Mouse (Mus musculus): ENCODE data around the gene Hoxa5.

The Hoxa5 gene

DNA sequence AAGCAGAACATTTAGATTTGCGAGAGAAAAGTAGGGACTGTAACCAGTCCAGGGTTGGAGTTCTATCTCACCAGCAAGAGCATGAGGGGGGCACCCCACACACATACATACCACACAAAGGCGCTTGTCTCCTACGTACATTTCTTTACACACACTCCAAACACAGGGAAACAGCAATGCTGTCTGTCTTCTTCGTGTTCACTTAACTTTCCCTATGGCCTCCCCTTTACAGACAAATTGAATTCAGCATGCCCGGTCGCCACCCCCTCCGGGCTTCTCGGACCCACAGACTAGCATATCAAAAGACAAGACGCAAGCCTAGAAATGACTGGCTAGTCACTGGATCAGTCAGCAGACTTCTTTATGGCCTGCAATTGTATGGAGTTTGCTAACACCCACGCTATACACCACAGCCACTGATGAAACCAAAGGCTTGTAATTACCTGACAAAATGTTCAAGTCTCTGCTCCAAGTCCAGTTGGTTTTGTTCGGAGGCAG, 24.1 kb downstream of the Hoxa5 start:
- DNase-seq (ENCODE audit: low read depth in 2 of 2, low spot score in 2 of 2) = no peak

DNA sequence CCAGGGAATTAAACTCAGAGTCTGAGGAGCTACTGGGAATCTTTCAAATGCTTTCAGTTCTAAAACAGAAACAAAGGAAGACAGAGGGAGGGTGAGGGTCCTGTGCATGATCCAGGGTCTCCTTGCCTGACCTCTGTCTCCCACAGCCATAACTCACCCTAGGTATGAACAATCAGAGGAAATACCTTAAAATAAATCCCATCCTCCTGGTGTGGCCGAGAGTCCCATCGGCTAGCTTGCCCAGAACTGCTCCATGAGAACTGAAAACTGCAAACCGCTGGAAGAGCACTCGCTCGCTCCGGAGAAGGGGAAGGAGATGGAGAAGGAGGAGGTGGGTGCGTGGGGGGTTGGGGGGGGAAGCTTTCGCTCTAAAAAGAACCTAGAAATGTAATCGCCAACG, 24.7 kb downstream of the Hoxa5 start:
- DNase-seq (ENCODE audit: low read depth in 2 of 2, low spot score in 2 of 2) = no peak

DNA sequence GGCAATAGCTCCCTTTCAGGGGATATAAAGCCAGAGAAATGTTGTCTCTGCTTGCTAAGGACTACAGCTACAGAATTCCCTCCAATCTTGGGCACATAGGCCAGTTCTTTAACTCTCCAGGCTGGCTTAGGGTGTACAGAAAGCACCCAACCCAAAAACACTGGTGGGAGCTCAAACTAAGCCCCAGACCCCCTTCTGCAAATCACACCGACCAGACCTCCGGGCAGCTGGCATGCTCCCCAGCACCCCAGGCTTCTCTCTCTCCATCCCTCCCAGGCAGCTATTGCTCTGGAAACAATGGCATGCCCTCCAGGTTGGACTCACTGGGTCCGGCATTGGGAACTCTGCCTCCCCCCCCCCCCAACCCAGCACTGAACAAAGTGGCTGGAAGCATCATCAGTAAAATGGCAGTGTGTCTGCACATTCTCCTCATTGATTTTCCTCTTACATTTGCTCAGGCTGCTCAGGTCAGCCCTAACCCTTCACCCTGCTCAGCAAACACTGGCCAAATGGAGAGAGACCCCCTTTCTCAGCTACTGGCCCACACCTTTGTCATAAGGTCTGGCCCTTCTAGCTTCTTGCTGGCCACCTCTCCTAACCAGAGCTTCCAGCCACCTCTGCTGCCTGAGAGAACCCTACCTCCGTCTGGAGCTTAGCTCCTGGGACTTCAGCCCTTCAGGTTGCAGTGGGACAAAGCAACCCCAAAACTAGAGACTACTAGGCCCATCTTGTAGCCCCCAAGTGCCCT, 25.3 kb downstream of the Hoxa5 start:
- no peak for DNase-seq (ENCODE audit: low read depth in 2 of 2, low spot score in 2 of 2)

DNA sequence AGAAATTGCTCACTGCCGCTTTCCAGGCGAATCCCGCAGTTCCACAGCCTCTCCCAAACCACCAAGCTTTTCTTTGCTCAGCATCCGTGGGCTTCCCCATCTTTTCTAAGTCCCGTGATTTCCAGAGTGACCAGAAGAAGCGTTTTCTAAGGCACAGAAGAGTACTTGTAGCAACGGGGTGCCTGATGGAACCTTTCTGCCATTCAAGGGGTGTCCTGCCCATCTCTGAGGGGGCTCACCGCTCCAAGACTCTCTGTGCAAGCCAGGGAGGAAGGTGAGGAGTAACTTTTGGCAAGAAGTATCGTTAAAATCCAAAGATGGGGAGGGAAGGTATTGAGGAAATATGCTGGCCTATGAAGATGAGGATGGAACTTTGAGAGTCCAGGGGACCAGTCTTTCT, 26.6 kb downstream of the Hoxa5 start:
- DNase-seq (ENCODE audit: low read depth in 2 of 2, low spot score in 2 of 2) = no peak

DNA sequence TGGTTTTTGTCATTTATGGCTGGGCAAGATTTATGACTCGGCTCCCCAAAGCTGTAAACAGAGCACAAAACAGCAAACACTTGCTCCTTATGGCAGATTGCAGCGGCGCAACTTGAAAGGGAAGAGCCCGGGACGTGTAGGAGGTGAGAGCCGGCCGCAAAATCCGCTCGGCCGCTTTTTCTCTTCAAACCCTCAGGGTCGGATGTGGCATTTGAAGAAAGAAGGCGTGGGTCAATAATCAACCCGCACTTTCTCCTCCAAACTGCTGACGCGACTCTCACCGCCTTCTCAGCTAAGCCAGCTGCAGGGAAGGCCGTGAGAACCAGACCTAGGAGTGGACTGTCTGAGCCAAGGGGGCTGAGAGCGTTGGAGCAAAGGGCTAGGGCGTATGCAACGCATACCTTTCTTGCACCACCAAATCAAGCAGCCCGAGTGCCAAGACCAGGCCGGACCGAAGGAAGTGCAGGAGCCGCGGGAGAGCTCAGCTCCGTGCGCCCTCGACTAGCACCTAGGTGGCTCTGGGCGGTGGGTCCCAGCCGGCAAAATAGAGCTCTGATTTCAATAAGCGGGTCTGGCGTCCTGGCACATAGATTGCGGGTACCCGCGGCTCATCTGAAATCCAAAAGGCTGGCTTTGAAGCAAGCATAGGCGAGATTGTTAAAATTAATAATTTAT, 27.2 kb downstream of the Hoxa5 start, which contains the start of gene 5730596B20Rik:
Gene 5730596B20Rik (plus strand): TSS at position 438 of the 675 bp plus-strand sequence.
- DNase-seq (ENCODE audit: low read depth in 2 of 2, low spot score in 2 of 2) = no peak

DNA sequence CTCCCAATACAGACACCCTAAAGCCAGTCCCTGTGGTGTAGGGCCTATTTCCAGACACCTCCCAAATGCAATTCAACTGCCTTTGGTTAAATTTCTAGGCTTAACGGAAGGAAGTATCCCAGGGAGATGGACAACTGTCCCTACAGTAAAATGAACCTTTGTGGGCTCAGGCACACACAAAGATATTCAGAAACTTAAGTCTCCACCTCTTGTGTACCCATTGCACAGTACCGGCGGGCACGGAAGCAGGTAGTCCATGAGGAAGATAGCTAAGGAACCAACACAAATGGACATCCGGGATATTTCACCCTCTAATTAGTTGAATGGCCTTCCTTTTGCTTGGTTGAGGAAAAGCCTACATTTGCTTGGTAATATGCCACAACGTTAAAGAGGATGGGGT, 28.0 kb downstream of the Hoxa5 start:
- DNase-seq (ENCODE audit: low read depth in 2 of 2, low spot score in 2 of 2) = no peak

DNA sequence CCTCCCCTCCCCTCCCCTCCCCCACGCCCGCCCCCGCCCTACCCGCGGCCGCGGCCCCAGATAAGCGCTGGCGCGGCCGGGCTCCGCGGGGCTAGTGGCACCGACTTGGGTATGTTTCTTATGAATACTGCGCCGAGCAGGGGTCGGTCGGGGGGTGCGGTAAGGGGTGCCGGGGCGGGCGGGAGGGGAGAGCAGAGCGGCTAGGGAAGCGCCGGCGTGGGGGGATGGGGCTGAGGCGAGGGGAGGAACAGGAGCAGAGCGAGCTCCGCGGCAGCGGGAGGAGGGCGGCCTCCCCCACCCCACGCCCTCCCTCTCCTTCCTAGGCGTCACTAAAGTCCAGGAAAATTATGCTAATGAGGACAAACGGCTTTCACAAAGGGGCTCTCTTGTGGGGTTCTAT, 28.5 kb downstream of the Hoxa5 start:
- DNase-seq (ENCODE audit: low read depth in 2 of 2, low spot score in 2 of 2) = no peak

DNA sequence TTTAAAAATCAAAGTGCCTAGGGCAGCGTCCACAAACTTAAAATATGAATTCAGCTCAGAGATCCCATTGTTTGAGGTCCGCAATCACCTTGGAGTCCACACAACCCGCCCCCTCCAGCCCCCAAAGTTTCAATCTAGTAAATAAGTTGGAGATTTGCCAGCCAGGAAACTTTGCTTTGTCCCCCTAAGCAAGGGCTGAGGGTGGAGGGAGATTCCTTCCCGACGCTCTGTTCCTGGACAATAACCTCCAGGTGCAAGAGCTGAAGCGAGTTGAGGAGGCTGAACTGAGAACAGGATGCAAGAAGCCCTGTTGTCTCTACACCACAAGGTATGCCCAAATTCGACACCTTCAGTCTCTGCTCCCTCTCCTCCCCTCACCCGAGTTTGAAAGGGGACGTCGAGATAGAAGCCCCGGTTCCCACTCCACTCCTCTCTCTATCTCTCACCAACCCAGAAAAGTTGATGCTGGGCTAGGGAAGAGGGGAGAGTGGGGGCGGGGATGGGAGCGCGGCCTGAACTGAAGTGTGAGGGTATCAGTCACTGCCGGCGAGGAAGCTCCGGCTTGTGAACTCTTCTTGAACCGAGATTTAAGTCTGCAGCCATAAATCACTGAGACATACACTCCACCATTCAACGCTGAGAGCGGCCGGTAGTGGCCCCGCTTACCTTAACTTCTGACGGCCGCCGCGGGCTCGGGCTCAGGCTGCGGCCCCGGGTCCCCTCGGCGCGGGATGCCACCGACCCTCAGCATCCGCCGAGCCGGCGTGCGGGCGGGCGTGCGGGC, 29.2 kb downstream of the Hoxa5 start:
- no peak for DNase-seq (ENCODE audit: low read depth in 2 of 2, low spot score in 2 of 2)

DNA sequence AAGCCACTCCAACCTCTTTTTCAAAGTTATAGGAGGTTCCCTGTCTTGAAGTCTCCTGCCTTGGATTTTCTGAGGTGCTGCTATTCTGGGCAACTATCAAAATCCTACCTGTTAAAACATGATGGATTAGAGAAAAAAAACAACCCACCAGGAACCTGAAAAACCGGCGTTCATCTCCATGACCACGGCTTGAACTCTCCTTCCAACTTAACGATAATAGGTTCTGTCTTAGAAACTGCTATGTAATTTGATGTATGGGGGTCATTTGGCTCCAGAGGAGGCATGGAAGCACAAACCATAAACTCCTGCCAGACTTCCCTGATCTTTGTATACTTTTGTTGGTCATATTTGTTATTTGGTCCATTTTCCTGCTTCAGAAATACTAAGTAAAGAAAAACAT, 30.7 kb downstream of the Hoxa5 start:
- no peak for DNase-seq (ENCODE audit: low read depth in 2 of 2, low spot score in 2 of 2)

DNA sequence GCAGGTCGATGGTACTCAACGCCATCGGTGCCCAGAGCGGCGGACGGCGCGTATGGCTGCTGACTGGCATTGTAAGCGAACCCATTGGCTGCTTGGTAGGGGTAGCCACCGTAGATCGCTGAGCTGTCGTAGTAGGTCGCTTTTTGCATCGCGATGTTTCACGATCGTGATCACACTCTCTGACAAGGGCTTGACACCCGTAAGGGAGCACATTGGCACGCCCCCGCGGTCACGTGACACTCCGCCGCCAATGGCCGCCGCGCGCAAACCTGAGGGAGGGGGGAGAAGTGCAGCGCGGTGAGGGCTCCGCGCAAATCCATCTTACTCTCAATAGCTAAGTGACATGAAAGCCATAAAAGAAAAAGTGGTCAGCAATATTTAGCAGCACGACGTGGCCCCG, 31.9 kb downstream of the Hoxa5 start:
- DNase-seq (ENCODE audit: low read depth in 2 of 2, low spot score in 2 of 2) = no peak

DNA sequence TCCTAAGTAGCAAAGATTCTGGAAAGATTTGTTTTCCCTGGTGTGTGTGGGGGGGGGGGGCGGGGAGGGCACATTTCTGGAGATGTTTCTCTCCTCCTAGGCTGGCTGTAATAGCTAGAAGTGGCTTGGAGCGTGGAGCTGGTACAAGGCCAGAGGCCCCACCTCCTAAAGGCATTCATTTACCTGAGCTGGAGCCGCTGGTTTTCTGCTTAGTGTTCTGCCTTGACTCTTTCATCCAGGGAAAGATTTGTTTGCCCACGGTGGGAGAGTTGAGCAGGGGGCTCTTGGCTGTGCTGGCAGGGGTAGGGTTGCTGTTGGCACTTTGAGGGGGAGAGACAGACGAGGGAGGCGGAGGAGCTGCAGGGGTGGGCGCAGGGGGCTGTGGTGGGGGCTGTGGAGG, 32.4 kb downstream of the Hoxa5 start:
- no peak for DNase-seq (ENCODE audit: low read depth in 2 of 2, low spot score in 2 of 2)

DNA sequence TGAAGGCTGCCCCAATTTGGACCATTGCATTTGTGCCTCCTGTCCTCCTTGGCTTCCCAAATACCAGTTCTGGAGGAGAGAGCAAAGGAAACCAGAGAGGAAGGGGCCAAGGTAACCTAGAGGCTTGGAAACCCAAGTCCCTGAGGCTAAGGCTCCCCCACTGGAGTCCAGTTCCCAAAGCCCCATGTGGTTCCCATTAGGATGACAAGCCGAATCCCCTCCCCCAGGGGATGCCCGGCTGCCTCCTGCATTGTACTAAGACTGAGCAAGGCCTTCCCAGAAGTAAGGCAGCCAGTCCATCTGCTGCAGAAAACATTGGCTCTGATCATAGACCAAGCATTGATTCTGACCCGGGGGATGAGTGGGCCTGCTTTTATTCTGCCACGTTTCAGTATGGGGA, 33.1 kb downstream of the Hoxa5 start:
- no peak for DNase-seq (ENCODE audit: low read depth in 2 of 2, low spot score in 2 of 2)

DNA sequence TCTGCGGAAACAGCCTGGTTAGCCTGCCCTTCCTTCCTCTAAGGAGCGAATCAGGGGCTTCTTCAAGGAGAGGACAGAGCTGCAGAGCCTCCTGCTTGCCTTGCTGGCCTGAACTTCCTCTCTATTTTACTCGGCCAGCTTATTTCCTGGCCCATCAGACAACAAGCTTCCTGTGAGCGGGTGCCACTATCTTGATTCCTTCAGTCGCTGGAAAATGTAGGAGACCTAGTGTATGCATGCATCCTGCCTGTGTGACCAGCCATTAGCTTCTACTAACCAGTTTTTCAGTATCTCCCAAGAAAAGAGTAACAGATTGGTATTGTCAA, 33.5 kb downstream of the Hoxa5 start:
- no peak for DNase-seq (ENCODE audit: low read depth in 2 of 2, low spot score in 2 of 2)

DNA sequence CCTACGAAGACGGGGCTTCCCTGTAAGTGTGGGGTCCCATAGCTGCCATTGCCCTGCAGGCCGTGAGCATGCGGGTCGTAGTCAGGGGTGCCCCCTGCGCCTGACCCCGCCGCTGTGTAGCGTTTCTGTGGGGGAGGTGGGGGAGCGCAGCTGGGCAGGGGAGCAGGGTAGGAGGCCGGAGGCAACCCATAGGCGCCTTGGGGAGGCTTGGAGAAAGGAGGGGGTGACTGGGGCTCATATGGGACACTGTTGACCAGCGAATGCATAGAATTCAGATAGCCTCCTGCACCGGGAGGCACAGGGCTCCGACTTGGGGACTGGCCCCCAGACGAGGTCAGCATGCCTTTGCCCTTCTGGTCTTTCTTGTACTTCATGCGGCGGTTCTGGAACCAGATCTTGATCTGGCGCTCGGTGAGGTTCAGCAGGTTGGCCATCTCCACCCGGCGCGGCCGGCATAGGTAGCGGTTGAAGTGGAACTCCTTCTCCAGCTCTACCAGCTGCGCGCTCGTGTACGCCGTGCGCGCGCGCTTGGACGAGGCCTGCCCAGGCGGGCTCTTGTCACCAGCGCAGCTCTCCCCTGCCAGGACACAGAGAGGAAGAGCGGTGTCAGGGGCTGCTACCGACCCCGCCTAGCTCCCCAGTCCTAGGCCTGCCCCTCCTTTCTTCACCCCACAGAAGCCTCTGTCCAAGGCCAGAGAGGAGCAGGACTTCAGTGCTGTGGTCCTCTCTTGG, 34.1 kb downstream of the Hoxa5 start:
- DNase-seq (ENCODE audit: low read depth in 2 of 2, low spot score in 2 of 2) = no peak

DNA sequence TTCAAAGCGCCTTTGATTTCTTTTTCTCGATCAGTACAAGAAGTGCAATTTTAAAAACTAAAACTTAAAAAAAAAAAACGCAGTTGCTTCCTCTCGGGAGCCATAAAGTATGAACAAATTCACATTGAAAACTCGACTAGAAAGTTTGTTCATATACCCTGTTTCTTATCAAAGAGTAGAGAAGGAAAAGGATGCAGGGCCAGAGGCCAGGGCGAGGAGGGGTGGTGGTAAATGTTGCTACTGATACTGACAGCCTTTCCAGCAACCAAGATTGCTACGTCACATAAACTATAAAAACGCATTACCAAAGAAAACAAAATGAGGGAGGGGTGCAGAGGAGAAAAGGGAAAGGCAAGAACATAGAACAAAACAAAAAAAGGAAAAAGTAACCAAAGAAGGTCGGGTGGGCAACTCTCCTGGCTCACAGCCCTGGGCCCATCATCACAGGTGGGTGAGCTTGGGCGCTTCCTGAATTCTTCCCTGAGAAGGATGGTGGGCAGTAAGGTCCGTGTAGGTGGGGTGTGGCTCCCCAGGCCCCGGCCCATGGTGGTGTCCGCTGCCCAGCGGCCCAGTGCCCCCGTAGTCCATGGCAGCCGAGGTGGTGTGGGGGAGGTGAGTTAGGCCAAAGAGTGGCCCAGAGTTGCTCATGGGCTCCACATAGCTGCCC, 34.8 kb downstream of the Hoxa5 start:
- no peak for DNase-seq (ENCODE audit: low read depth in 2 of 2, low spot score in 2 of 2)

DNA sequence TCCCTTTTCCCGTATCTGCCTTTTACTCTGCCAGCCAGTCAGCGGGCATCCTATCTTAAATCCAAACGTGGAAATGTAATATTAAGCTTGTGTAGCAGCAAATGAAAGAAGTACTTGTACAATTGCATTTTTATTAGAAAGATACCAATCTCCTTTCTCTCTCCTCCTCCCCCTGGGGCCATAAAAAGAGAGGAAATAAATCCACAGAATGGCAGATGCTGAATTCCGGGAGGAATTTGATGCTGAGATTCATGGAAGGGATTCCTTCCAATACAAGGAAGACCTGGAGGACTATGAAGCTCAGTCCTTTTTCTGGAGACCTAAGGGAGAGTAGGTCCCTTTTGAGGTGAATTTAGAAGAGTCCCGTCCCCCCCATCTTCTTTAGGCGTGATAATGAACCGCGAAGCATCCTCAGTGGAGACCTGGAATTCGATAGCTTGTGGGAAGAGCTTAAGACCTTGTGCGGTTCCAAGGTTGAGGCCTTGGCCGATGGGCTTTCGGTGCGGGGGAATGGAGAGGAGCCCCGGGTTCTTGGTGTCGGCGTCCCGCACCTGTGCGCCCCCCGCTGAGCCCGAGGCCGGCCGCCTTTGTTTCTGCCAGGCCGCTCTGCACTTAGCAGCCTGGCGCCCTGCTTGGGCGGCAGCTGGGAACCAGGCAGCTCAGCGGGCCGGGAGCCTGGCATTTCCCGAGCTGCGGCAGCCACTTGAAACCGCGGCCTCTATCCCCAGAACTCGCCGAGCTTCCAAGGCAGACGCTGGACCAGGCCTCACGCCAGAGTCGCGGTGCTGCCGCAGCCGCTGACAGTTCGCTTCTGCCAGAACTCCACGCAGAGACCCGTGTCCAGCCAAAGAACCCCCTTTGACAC, 36.0 kb downstream of the Hoxa5 start:
- DNase-seq (ENCODE audit: low read depth in 2 of 2, low spot score in 2 of 2) = no peak

DNA sequence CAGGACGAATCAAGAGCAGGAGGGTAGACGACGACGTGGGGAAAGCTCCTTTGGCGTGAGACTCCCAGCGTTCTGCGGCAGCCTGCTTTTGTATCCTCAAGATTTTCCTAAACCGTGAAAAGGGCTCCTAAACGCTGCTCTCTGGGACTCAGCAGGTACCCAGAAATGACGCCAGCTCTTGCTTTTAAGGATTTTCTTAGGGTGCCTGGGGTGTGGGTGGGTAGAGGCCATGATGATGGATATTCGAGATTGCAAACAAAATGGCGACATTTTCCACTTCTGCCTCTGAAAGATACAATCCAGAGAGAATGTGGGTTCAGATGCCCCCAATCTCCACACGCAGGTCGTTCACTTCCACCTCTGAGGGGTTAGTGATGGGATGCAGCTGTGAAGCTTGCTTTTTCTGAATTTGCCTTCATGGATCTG, 36.6 kb downstream of the Hoxa5 start:
- DNase-seq (ENCODE audit: low read depth in 2 of 2, low spot score in 2 of 2) = no peak

DNA sequence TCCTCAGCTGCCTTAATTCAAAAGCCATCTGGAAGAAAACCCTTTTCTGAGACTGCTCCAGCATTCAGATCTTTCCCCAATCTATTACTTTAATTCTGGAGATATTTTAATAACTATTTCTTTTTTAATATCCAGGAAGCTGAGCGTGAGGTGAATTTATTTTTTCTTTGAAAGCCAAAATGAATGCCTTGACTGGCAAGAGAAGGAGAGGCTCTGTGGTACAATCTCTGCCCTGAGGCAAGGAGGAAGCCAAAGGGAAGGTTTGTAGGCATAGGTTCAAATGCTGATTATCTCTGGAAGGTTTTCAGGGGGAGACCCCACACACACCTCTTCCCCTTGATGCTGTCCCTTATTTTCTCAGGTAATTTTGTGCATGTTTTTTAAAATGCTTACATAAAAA, 37.2 kb downstream of the Hoxa5 start:
- no peak for DNase-seq (ENCODE audit: low read depth in 2 of 2, low spot score in 2 of 2)

DNA sequence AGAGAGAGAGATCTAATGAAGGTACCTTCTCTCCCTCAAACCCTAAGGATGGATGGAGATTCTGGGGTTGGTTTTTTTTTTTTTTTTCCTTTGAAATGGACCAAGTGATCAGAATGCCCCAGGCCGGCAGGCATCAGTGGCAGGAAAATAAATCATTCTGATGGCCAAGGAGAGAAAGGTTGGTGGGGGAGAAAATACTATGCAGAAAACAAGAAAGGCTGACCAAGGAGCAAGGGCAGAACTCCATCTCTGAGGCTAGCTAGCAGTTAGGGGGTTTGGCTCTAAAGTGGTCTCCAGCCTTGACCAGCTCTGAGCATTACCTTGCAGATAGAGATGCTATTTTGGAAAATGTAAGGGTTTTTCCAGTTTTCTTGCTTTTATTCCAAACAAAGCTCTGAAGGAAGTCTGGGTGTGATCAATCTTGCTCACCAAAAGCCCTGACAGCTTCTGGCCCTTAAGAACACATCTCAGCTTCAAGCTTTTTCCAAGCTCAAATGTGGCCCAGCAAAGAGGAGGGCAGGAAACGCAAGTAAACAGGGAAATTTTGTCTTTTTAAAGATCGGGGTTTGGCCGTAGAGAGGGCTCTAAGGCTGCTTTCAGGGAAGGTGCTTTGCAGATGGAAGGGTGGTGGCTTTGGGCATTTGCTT, 37.8 kb downstream of the Hoxa5 start:
- DNase-seq (ENCODE audit: low read depth in 2 of 2, low spot score in 2 of 2) = no peak

Data from CD8-positive naive resting alpha-beta T cell, adult 2 months (primary cell).